Mouse (Mus musculus): ENCODE measurements at regions not wholly inside any gene's neighbourhood (a gene's known extent, or its start where the extent isn't known, plus 50 kb on each side); places are given as distances from the start of the nearest gene placed in this dataset.

- no peak for DNase-seq (ENCODE audit: low spot score in 2 of 2)
- intact Hi-C loops (cut with DNase I): no loop called here
Observed at GRCm38 (mm10) chr4:91596619-91597018, 196.0 kb upstream of the Elavl2 start.

- intact Hi-C loops (cut with DNase I): no loop called here
- DNase-seq (ENCODE audit: low spot score in 2 of 2): no peak
Observed at GRCm38 (mm10) chr4:91595766-91596165, 195.2 kb upstream of the Elavl2 start.

GRCm38 (mm10) chr4:91589779-91590178, 189.2 kb upstream of the Elavl2 start:
- intact Hi-C loops (cut with DNase I): no loop called here
- DNase-seq (ENCODE audit: low spot score in 2 of 2): peak; percentile 4 to 19

GRCm38 (mm10) chr4:91587541-91588059, 187.0 kb upstream of the Elavl2 start:
- DNase-seq (ENCODE audit: low spot score in 2 of 2): no peak
- intact Hi-C loops (cut with DNase I): no loop called here

- DNase-seq (ENCODE audit: low spot score in 2 of 2): no peak
- intact Hi-C loops (cut with DNase I): no loop called here
Observed at GRCm38 (mm10) chr4:91583035-91583434, 182.4 kb upstream of the Elavl2 start.

- intact Hi-C loops (cut with DNase I): no loop called here
- no peak for DNase-seq (ENCODE audit: low spot score in 2 of 2)
Observed at GRCm38 (mm10) chr4:91557452-91557851, 156.9 kb upstream of the Elavl2 start.

DNA sequence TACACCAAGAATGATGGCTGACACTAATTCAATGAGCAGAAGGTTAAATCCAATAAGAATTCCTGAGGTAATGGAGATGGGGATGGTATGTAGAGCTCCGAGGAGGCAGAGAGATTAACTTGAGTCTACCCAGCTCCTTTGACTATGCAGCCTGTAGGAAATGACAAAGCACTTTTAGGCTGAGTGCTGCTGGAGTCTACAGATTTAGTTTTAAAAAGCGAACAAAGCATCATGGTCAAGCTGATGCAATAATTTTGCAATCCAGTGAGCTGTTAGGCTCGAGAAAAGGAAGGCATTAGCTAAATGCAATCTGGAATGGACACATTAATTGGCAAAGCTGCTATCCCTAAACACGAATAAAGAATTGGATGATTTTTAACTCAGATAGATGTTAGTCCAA, 156.4 kb upstream of the Elavl2 start:
- DNase-seq (ENCODE audit: low spot score in 2 of 2): no peak
- intact Hi-C loops (cut with DNase I): no loop called here

- DNase-seq (ENCODE audit: low spot score in 2 of 2): no peak
- intact Hi-C loops (cut with DNase I): no loop called here
Observed at GRCm38 (mm10) chr4:91524367-91524766, 123.8 kb upstream of the Elavl2 start.

DNA sequence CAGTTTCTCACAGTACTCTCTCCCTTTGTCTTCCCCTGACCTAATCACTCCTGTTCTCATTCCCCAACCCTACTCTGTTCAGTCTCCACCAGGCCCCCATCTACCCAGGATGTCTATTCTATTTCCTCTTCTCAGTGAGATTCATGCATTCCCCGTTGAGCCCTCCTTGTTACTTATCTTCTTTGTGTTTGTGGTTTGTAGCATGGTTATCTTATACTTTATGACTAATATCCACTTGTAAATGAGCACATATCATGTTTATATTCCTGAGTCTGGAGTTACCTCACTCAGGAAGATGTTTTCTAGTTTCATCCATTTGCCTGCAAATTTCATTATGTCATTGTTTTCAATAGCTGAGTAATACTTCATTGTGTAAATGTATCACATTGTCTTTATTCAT, 111.0 kb upstream of the Elavl2 start:
- intact Hi-C loops (cut with DNase I): no loop called here
- no peak for DNase-seq (ENCODE audit: low spot score in 2 of 2)

DNA sequence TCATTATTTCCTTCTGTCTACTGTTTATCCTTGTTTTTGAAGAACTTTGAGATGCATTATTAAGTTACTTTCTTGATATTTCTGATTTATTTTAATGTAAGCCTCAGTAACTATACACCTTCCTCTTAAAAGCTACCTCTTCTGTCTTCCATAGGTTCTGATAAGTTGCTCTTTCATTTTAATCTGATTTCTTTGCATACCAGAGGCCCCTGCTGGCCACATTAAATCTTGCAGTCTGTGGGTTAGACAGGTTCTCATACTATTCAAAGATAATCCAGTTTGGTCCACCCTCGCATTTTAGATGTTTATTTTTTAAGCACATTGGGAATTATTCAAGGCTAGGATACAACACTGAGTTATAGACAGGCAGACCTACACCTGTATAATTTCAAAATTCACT, 109.4 kb upstream of the Elavl2 start:
- DNase-seq (ENCODE audit: low spot score in 2 of 2): no peak

DNA sequence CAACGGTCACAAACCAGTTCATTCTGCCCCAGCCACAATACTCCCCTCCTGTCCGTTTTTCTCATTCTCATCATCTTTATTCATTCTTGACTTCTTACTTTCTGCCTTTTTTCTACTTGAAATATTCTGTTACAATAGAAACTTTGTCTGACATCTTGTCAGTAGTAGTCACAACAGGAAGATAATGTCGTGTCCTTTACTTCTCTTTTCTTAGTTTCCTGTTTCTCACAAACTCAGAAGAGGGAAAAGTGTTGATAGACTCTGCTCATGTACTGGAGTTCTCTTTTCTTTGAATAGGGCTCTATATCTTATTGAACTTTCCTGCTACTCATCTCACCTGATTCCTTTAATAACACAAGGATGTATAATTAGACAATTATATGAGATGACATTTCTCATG, 102.7 kb upstream of the Elavl2 start:
- intact Hi-C loops (cut with DNase I): no loop called here
- DNase-seq (ENCODE audit: low spot score in 2 of 2): no peak

More for the DNA sequence above, 109.4 kb upstream of the Elavl2 start:
- intact Hi-C loops (cut with DNase I): no loop called here

DNA sequence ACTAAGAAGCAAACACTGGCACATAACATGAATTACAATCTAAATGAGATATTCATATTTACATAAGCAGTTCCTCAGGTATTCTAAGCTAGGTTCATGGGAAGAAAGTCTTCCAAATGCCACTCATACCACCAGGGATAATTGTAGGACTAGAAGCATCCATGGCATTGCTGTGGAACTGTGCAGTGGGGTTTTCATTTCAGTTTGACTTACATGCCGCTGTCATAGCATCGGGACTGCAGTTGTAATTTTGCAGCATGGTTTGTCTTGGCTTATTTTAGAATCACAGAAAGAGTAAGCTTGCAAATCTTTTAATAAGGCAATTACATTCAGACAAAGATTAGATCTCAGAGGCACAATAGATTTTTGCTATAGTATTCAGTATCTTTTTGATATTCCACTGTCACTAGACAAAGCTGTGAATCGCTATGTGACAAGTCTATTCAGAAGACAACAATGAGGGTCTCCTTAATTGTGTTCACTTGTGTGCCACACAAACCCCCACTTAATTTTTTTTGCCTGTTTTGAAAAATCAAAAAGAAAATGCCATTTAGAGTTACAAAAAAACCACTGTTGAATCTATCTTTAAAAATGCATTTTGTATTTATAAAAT, 81.4 kb upstream of the Elavl2 start:
- DNase-seq (ENCODE audit: low spot score in 2 of 2): no peak
- intact Hi-C loops (cut with DNase I): no loop called here

Measured in left cerebral cortex, postnatal 36 days (tissue).